Mouse (Mus musculus): ENCODE data around the gene Epo. TPM values are rescaled to one million over a fixed set of nuclear protein-coding genes. Genes with fewer than 3 reads are reported as not detected.

The Epo gene
- total RNA-seq (2021) = not detected
- long read RNA-seq, experiment 1, partial matches to known transcripts = 0 of 17 reads
- long read RNA-seq, experiment 1, other reads (novel, unspliced or antisense) = 17 of 17 reads
- long read RNA-seq, experiment 2, partial matches to known transcripts = 0 of 24 reads
- long read RNA-seq, experiment 2, other reads (novel, unspliced or antisense) = 24 of 24 reads

GRCm38 (mm10) chr5:137533117-137533827 lies at the start of gene Epo, which contains the start of gene Gnb2:
TSS of gene Epo (minus strand) at chr5:137533242.
TSS of gene Gnb2 (minus strand) at chr5:137533510.
- DNase-seq (ENCODE audit: low spot score in 2 of 2) = peak; percentile 91 to 98

GRCm38 (mm10) chr5:137582702-137583101 lies 49.7 kb upstream of the Epo start:
- DNase-seq (ENCODE audit: low spot score in 2 of 2) = no peak

DNA sequence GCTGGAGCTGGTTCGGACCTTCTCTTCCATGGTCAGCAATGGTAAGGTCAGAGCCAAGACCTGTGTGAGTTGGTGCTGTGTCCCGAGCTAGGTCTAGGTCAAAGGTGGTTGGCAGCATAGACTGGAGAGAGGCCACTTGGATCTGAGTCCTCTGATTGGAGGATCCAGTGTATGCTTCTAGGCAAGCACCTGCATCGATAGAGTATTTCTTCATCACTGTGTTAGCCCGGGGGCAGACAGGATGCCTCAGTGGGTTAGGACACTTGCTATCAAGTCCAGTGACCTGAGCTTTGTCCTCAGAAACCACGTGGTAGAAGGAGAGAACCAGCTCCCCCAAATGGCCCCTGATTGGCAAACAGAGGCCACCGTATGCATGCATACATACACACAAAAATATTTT lies 47.2 kb upstream of the Epo start:
- DNase-seq (ENCODE audit: low spot score in 2 of 2) = no peak

DNA sequence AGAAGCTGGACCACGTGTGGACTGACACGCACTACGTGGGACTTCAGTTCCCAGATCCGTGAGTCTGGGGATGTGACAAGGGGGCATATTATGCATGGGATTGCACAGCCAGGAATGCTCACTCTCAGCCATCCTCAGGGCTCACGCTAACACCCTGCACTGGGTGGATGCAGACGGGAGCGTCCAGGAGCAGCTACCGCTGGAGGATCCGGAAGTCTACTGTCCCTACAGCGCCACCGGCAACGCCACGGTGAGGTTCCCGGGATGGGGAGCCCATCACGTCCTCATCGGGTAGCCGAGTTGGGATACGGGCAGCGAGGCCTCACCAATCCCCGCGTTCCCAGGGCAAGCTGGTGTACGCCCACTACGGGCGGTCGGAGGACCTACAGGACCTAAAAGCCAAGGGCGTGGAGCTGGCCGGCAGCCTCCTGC lies 41.4 kb upstream of the Epo start:
- peak in 1 of 2 experiments; percentile 20 for DNase-seq (ENCODE audit: low spot score in 2 of 2)

DNA sequence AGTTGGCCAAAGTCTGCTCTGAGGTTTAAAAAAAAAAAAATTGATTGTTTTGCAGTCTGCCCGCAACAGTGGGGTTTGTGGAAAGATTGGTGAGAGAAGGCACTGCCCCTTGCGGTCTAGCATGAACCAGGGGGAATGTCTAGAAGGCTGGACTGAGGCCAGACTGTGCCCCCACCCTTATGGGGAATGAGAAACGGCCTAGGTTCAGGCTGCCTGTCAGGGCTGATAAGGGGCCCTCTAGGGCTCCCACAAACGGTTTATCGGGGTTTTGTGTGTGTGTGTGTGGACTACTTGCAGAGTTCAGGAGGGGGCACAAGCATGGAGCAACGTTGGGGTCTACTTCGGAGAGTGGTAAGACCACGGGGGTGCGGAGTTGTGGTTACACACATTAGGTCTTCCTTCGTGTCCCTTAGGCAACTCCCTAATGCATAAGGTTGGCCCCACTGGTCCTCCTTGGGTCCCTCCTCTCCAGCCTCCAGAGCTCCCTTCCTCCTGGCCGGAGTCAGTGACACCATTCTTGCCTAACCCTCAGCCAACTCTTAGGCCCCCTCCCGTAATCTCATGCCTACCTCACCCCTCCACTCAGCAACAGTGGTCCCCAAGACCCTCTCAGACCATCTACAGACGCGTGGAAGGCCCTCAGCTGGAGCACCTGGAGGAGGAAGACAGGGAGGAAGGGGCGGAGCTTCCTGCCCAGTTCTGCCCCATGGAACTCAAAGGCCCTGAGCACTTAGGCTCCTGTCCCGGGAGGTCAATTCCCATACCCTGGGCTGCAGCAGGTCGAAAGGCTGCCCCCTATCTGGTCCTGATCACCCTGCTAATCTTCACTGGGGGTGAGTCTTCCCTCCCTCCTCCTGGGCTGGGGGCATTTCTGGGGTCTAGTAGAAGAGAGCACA lies 37.9 kb upstream of the Epo start:
- DNase-seq (ENCODE audit: low spot score in 2 of 2) = no peak

GRCm38 (mm10) chr5:137570181-137570580 lies 37.1 kb upstream of the Epo start:
- DNase-seq (ENCODE audit: low spot score in 2 of 2) = no peak

DNA sequence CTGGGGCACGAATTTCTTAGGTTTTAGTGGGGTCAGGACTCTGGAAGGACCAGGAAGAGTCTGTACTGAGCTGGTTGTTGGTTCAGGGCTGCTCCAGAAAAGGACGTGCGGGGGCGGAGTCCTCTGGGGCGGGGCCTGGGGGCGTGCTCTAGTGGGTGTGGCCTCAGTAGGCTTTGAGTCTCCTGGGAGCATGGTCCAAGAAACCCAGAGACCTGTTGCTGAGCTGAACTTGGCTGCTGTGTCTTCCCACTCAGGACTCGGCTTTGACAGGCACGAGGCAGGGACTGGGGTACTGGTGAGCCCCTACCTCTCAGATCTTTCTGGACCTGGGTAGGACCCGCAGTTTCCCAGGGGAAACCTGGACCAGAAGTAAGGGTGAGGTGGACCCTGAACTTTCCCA lies 36.6 kb upstream of the Epo start, which contains the start of gene Tfr2:
TSS of gene Tfr2 (plus strand) at position 176 of the 400 bp plus-strand sequence.
- DNase-seq (ENCODE audit: low spot score in 2 of 2) = peak in 1 of 2 experiments; percentile 36

- no peak for DNase-seq (ENCODE audit: low spot score in 2 of 2)
Measured at GRCm38 (mm10) chr5:137569031-137569430, 36.0 kb upstream of the Epo start.

DNA sequence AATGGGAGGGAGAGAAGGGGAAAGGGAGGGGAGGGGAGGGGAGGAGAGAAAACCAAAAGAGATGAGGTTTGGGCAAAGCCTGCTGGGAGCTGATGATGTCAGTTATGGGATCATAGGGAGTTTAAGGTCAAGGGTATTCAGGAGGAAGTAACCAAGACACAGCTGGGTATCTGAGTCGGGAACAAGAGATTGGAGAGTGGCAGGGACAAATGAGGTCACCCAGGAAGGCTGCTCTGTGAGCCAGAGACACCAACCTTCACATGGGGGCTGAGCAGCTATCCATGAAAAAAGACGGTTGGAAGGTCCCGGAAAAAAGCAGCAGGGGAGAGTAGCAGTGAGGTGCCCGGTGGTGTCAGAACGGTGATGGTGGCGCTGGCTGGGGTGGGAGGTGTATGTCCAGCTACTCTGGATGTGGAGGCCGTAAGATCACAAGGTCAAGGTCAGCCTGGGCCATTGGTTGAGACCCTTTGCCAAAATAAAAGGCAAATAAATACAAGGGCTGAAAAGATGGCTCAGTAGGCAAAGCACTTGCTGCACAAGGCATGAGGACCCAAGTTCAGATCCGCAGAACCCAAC lies 35.3 kb upstream of the Epo start:
- no peak for DNase-seq (ENCODE audit: low spot score in 2 of 2)

- no peak for DNase-seq (ENCODE audit: low spot score in 2 of 2)
Measured at GRCm38 (mm10) chr5:137566416-137566815, 33.4 kb upstream of the Epo start.

GRCm38 (mm10) chr5:137565744-137566143 lies 32.7 kb upstream of the Epo start:
- DNase-seq (ENCODE audit: low spot score in 2 of 2) = no peak

GRCm38 (mm10) chr5:137562965-137563364 lies 29.9 kb upstream of the Epo start:
- DNase-seq (ENCODE audit: low spot score in 2 of 2) = no peak

DNA sequence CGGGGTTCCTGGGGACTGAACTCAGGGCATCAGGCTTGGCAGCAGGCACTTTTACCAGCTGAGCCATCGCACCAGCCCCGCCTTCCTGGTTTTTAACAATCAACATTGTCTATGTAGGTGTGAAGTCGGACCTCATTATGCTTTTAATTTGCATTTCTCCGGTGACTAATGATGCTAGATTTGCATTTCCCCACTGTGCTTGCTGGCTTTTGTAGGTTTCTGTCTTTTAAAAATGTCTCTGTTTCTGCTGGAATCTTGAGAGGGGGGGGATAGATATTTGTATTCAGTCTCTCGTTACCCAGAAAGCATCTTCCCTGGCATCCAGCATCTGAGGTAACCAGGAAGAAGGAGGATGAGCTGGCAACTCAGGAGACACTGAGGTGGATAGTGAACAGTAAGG lies 28.5 kb upstream of the Epo start:
- no peak for DNase-seq (ENCODE audit: low spot score in 2 of 2)

- DNase-seq (ENCODE audit: low spot score in 2 of 2) = no peak
Measured at GRCm38 (mm10) chr5:137553898-137554297, 20.9 kb upstream of the Epo start.

DNA sequence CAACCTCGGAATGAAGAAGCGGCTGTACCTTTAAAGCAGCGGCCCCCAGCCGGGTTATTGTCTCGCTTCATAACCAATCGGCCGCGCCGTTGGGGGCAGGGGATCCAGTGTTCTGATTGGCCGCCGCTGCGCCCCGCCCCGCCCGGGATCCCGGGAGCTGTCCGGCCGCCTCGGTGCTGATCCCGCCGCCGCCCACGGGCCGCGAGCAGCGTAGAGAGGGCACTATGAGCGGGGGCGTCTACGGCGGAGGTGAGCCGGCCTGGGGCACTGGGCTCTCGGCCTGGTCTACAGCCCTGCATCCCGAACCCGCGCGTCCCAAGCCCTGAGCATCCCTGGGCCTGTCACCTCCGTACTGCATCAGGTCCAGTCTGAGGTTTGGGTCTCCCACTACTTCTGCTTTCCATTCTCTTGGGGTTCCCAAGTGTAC lies 20.4 kb upstream of the Epo start, which contains the start of gene Actl6b:
TSS of gene Actl6b (plus strand) at position 107 of the 427 bp plus-strand sequence.
- peak; percentile 60 to 65 for DNase-seq (ENCODE audit: low spot score in 2 of 2)

GRCm38 (mm10) chr5:137553000-137553399 lies 20.0 kb upstream of the Epo start:
- no peak for DNase-seq (ENCODE audit: low spot score in 2 of 2)

- DNase-seq (ENCODE audit: low spot score in 2 of 2) = no peak
Measured at GRCm38 (mm10) chr5:137551119-137551518, 18.1 kb upstream of the Epo start.

GRCm38 (mm10) chr5:137549840-137550239 lies 16.8 kb upstream of the Epo start:
- no peak for DNase-seq (ENCODE audit: low spot score in 2 of 2)

DNA sequence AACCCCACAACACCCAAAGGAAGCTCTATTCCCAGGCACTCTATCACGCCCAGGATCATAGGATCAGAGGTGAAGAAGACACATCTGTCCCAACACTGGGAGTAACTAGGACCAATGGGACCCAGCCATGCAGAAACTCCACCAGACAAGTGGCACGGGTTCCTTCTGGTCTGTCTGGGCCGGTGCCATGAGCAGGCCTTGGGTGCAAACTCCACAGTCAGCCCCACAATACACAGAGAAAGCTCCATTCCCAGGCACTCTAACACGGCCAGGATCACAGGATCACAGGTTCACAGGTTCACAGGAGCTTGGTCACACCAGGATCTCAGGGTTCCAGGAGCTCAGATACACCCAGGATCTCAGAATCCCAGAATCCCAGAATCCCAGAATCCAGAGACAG lies 12.6 kb upstream of the Epo start:
- DNase-seq (ENCODE audit: low spot score in 2 of 2) = no peak

DNA sequence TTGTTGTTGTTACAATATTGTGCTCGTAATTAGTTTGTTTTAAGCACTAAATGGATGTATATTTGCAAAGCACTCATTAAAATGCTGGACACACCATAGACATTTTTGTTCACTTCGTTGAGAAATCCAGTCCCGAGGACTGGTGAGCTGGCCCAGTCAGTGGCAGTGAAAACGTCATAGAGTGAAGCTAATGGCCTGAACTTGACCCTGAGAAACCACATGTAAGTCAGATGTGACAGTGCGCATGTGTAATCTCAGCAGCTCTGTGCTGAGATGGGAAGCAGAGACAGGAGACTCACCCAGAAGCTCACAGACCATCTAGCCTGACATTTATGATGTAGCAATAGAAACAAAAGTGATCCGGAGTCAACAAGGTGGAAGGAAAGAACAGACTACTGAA lies 11.9 kb upstream of the Epo start:
- DNase-seq (ENCODE audit: low spot score in 2 of 2) = no peak
